Mouse (Mus musculus) lung, postnatal 0 days (tissue): Measurements from ENCODE around the gene Ppp1r15a.
"Not testable (repeated sequence)": the region's sequence is repeated elsewhere in the genome, so short reads cannot be mapped to it uniquely, and the experiment has no call there.

ENCODE experiments used
- CTCF ChIP-seq: IDR thresholded peaks from 2 replicates; pipeline ENCODE4 v1.5.1; 2016; ENCODE audit warnings: antibody characterized with exemption, mild to moderate bottlenecking
- EP300 ChIP-seq: IDR thresholded peaks from 2 replicates; pipeline ENCODE4 v1.6.1; 2016; ENCODE audit warnings: antibody characterized with exemption, mild to moderate bottlenecking, control low read depth

GRCm38 (mm10) chr7:45527169-45527568 is 1.1 kb upstream of the Ppp1r15a start:
- not testable (repeated sequence) for TF ChIP-seq CTCF, EP300
